Mouse (Mus musculus) ES-E14 (cell line): Measurements from ENCODE around the gene Prrt1. TPM values are rescaled to one million over a fixed set of nuclear protein-coding genes. Genes with fewer than 3 reads are reported as not detected.

Experiments
- DNase-seq: peaks from one replicate; pipeline ENCODE4 v3.0.0-alpha.2; 2013; ENCODE audit warnings: low read depth, low spot score
- H3K27ac ChIP-seq: 2 replicates; pipeline ENCODE4 v1.5.1; 2012; ENCODE audit warnings: low read depth, mild to moderate bottlenecking, low read length, moderate library complexity, mixed read lengths; ENCODE audit not compliant: poor library complexity, insufficient read depth, severe bottlenecking
- H3K36me3 ChIP-seq: 2 replicates; pipeline ENCODE4 v1.6.1; 2012; ENCODE audit warnings: mild to moderate bottlenecking, low read length, moderate library complexity, mixed read lengths; ENCODE audit not compliant: control insufficient read depth, poor library complexity, insufficient read depth, severe bottlenecking
- H3K4me1 ChIP-seq, 2 experiments: fragments of 150-350 bp in 1 of 2; sonication (generic) in 1 of 2; 2 replicates each; pipeline ENCODE4 v1.6.1; 2012; ENCODE audit warnings: low read length in 2 of 2, mild to moderate bottlenecking in 1 of 2, mixed read lengths in 1 of 2; ENCODE audit not compliant: control insufficient read depth in 2 of 2, insufficient read depth in 2 of 2, poor library complexity in 1 of 2
- H3K4me3 ChIP-seq, 2 experiments: fragments of 150-350 bp in 1 of 2; sonication (generic) in 1 of 2; 2 replicates each; pipeline ENCODE4 v1.5.1; 2012; ENCODE audit warnings: low read length in 2 of 2, low read depth in 1 of 2, mild to moderate bottlenecking in 1 of 2, mixed read lengths in 1 of 2; ENCODE audit not compliant: insufficient read depth in 1 of 2, poor library complexity in 1 of 2, severe bottlenecking in 1 of 2
- H3K9ac ChIP-seq: 2 replicates; pipeline ENCODE4 v1.6.1; 2012; ENCODE audit warnings: low read depth, mild to moderate bottlenecking, low read length, mixed read lengths; ENCODE audit not compliant: poor library complexity, insufficient read depth, severe bottlenecking
- H3K9me3 ChIP-seq: fragments of 150-350 bp; sonication (generic); 2 replicates; pipeline ENCODE4 v1.6.1; 2012; ENCODE audit warnings: low read depth, mild to moderate bottlenecking, low read length; ENCODE audit not compliant: control insufficient read depth, insufficient read depth
- CHD2 ChIP-seq: IDR thresholded peaks from 2 replicates; pipeline ENCODE4 v1.6.1; 2014; ENCODE audit warnings: mild to moderate bottlenecking, low read depth, low read length, inconsistent platforms
- HCFC1 ChIP-seq: IDR thresholded peaks from 2 replicates; pipeline ENCODE4 v1.6.1; 2012; ENCODE audit warnings: low read length, inconsistent platforms, borderline replicate concordance; ENCODE audit not compliant: insufficient read depth
- MAFK ChIP-seq: IDR thresholded peaks from 2 replicates; pipeline ENCODE4 v1.6.1; 2014; ENCODE audit warnings: mild to moderate bottlenecking, low read depth, low read length, inconsistent platforms; ENCODE audit not compliant: insufficient read depth
- ZC3H11A ChIP-seq: IDR thresholded peaks from 2 replicates; pipeline ENCODE4 v1.6.1; 2012; ENCODE audit warnings: low read depth, mild to moderate bottlenecking, inconsistent platforms, low read length, borderline replicate concordance
- ZNF384 ChIP-seq: IDR thresholded peaks from 2 replicates; pipeline ENCODE4 v1.6.1; 2012; ENCODE audit warnings: low read depth, low read length, inconsistent platforms
- in situ Hi-C, 2 experiments: fragments of 600-800 bp; cut with MboI; formaldehyde crosslinking; loops; one replicate each; pipeline ENCODE4 v1.15.1; 2025; ENCODE audit warnings: low sequenced_read_pairs in 2 of 2, inconsistent platforms in 1 of 2; ENCODE audit not compliant: unreplicated experiment in 2 of 2
- total RNA-seq: library from RNA; depleted of rRNA; stranded (reverse); fragments of 300-350 nt; gene quantifications from 2 replicates; pipeline ENCODE4 v1.2.3, GENCODE M21; 2012

Prrt1 gene
- total RNA-seq, 1 experiment = 0.13 TPM

GRCm38 (mm10) chr17:34603375-34604060 lies 25.8 kb upstream of the Prrt1 start, which contains the start of gene Rnf5:
Gene Rnf5, minus strand, starts transcription at chr17:34603690.
- peak; percentile 100 for DNase-seq
- peak within 1 kb of the TSS; percentile 94 to 98 for H3K4me3 ChIP-seq
- peak within 1 kb of the TSS; percentile 40 for H3K27ac ChIP-seq
- peaks cover 0 to 10% of the 10 kb centered on the region in 2 experiments; a peak in 1 of 4 replicates for H3K4me1 ChIP-seq
- TF ChIP-seq HCFC1 = 0 out of 2 replicates have a peak, but pooled peaks have one; percentile 35
- TF ChIP-seq MAFK = no peak
- no peak for TF ChIP-seq ZC3H11A
- TF ChIP-seq CHD2 = peak; percentile 99
- peak; percentile 95 for TF ChIP-seq ZNF384
- in situ Hi-C loops = no loop called here
- no peaks in the 10 kb centered on the region for H3K9me3 ChIP-seq
- peaks cover 12% of the 10 kb centered on the region for H3K36me3 ChIP-seq
- peak within 1 kb of the TSS; percentile 81 for H3K9ac ChIP-seq

DNA sequence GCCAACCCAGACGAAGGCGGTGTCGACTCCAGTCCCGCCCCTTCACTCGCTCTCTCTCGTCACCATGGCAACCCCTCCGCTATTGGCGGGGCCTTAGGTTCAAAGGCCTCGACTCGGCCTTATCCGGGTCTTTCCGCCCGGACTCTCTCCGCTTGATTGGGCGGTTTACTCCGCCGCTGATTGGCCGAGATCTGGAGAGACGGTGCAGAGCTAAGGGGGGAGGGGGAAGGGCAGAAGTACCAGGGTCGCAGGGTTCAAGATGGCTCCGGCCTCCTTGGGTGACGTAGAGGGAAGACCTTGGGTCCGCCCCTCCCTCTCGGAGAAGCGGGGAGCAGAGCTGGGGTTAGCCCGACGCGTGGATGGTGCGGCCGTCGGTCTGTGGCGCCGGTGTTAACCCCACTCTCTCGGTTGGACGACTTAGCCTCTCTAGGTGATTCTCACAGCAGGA lies 25.2 kb upstream of the Prrt1 start, which contains the start of gene Agpat1:
TSS of gene Agpat1 (plus strand) at position 202 of the 448 bp plus-strand sequence.
- DNase-seq = peak; percentile 99
- Histone ChIP-seq H3K4me3 (peak within 1 kb of the TSS; percentile 94 to 98), H3K27ac (peak within 1 kb of the TSS; percentile 51), H3K9me3 (no peaks in the 10 kb centered on the region), H3K9ac (peak within 1 kb of the TSS; percentile 81), H3K36me3 (peaks cover 12% of the 10 kb centered on the region), H3K4me1 (peaks cover 0 to 10% of the 10 kb centered on the region in 2 experiments; a peak in 1 of 4 replicates)
- no peak for TF ChIP-seq CHD2
- TF ChIP-seq HCFC1 = peak; percentile 43; the same call in 1 of the 2 replicates
- in situ Hi-C loops = no loop called here

DNA sequence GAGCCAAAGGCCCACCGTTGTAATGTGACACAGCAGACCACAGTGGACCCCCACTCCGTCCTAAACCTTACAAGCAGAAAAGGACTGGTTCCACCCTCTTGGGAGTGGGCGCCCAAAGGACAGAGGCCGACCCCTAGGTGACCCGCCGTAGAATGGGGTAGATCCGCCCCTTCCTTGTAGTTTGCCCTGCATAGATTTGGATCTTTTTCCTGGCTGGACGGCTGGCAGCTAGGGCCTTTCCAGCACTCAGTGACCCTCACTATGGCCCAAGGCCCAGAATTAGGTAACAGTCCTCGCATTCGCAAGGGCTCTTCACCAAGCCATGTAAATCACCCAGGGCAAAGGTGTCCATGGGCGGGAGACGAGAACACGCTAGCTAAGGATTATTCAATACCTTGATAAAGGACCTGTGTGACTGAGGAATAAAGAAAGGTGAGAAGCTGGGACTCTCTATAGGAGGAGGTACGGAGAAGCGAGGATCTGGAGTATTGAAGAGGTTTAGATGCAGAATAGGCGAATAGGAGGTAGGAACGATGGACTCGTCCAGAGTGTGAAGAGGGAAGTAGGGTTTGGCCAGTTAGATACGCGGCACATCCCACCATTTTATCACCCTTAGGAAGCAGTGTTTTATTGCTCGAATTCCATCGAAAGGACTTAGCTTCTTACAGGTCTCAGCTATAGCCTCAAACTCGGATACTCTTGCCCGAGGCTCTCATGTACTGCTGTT lies 24.7 kb upstream of the Prrt1 start:
- Histone ChIP-seq H3K4me3 (peak overlapping the region; percentile 94 to 98), H3K4me1 (peaks cover 0 to 8% of the 10 kb centered on the region in 2 experiments; a peak in 1 of 4 replicates), H3K9me3 (no peaks in the 10 kb centered on the region), H3K9ac (peak overlapping the region; percentile 81), H3K36me3 (peaks cover 12% of the 10 kb centered on the region), H3K27ac (peak overlapping the region; percentile 51)
- in situ Hi-C loops = no loop called here
- TF ChIP-seq MAFK = no peak
- TF ChIP-seq HCFC1 = no peak
- no peak for TF ChIP-seq CHD2
- no peak for TF ChIP-seq ZC3H11A
- TF ChIP-seq ZNF384 = no peak
- no peak for DNase-seq

DNA sequence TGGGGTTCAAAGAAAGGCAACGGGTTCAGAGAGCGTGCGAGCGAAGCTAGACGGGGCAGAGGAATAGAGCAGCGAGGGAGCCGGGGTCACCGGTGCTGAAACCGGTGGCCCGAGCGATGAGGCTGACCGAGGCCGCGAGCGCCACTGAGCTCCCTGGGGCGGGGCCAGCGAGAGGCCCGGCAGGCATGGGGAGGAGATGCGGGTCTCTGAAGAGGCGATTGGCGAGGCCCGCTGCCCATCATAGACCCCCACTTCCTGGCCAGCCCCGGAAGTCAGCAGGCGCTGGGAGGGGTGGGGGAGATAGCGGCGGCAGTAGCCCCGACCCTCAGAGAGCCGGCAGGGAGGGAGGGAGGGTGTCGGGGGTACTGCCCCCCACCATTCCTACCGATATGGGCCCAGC lies 23.7 kb upstream of the Prrt1 start:
- TF ChIP-seq HCFC1 (no peak), ZC3H11A (no peak), ZNF384 (no peak), CHD2 (peak; percentile 35; the same call in 1 of the 2 replicates), MAFK (no peak)
- Histone ChIP-seq H3K4me1 (peaks cover 0 to 8% of the 10 kb centered on the region in 2 experiments; a peak in 1 of 4 replicates), H3K27ac (peak overlapping the region; percentile 73), H3K4me3 (peak overlapping the region; percentile 94 to 98), H3K9me3 (no peaks in the 10 kb centered on the region), H3K9ac (peak overlapping the region; percentile 89), H3K36me3 (peaks cover 6% of the 10 kb centered on the region; the same call in 1 of the 2 replicates)
- DNase-seq = peak; percentile 90
- in situ Hi-C loops = no loop called here
